Mouse (Mus musculus) embryonic fibroblast, embryonic 13.5 days (primary cell): ENCODE measurements around the gene Unc5cl.

Experiments used
- CTCF ChIP-seq: IDR thresholded peaks from 2 replicates; pipeline ENCODE4 v1.5.1; 2011; ENCODE audit warnings: mild to moderate bottlenecking, control low read depth, low read length, moderate library complexity, borderline replicate concordance; ENCODE audit not compliant: insufficient read depth
- POLR2A ChIP-seq: IDR thresholded peaks from 2 replicates; pipeline ENCODE4 v1.6.1; 2011; ENCODE audit warnings: low read depth, mild to moderate bottlenecking, control low read depth, low read length, moderate library complexity

GRCm38 (mm10) chr17:48545223-48545943 is 90.7 kb downstream of the Unc5cl start:
- TF ChIP-seq POLR2A: no peak
- TF ChIP-seq CTCF: no peak
